In the genomic region with DNA sequence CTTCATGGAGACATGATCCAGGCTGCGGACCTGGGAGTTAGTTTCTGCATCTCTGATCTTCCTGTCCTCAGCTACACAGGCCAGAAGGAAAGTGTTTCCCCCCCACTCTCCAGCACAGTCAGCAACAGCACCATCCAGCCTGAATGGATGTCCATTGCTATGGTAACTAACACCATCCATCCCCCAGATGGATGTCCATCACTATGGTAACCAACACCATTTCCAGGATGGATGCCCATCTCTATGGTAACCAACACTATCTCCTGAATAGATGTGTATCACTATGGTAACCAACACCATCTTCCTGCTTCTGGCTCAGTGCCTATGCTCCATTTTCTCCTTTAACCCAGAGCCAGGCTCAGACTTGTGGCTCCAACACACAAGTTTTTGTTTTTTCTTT, we compare ENCODE assay signal across 12 mouse cellular contexts.
DNase-seq lines count a peak whose midpoint lies in the region; ATAC-seq lines count a peak whose summit lies in the region.
"Had no signal": no experiment of that assay in that cellular context is flagged by ENCODE, and none has a peak within 500 bp of the region (broad histone marks: within the 10 kb centered on the region; RNA-seq: fewer than 3 reads in every experiment).

No protein-coding gene starts in this region.

- no peak overlapping the region for H3K4me3 ChIP-seq in hindbrain, embryonic 14.5 days (replicated peaks; ENCODE audit: low read length)
- H3K4me3 ChIP-seq in midbrain, embryonic 13.5 days (replicated peaks) = no peak overlapping the region

- DNase-seq in embryo, embryonic 10 days (ENCODE audit: low spot score) = peak; percentile 61
- no peak for DNase-seq in embryo, embryonic 9.5 days (ENCODE audit: extremely low spot score)
- peak; percentile 80 for DNase-seq in brain, adult 2 months (ENCODE audit: low read depth, low spot score)
- DNase-seq in hindbrain, embryonic 14.5 days (ENCODE audit: low spot score) = peak; percentile 68
- DNase-seq in lung, postnatal 36 days = no peak
- DNase-seq in adipocyte (ENCODE audit: low spot score) = no peak
- DNase-seq: adrenal gland, postnatal 14 days; cerebellum, postnatal 36 days had no signal

- WGBS in hindbrain, embryonic 14.5 days = 85% methylated on average over 1 of the region's 1 CpGs
- WGBS in midbrain, embryonic 13.5 days = 72% methylated on average over 1 of the region's 1 CpGs

- H3K4me1 ChIP-seq in hindbrain, embryonic 14.5 days (replicated peaks; ENCODE audit: control insufficient read depth, insufficient read depth, low read length) = peaks cover 5% of the 10 kb centered on the region; the same call in 1 of the 2 replicates
- H3K4me1 ChIP-seq in midbrain, embryonic 13.5 days (replicated peaks) = peaks cover 6% of the 10 kb centered on the region

- no peak overlapping the region for H3K27ac ChIP-seq in hindbrain, embryonic 14.5 days
- no peak overlapping the region for H3K27ac ChIP-seq in midbrain, embryonic 13.5 days
- H3K27ac ChIP-seq: kidney, postnatal 0 days; macrophage had no signal

- H3K36me3 ChIP-seq in hindbrain, embryonic 14.5 days (replicated peaks; ENCODE audit: control insufficient read depth, insufficient read depth) = no peaks in the 10 kb centered on the region
- H3K36me3 ChIP-seq in midbrain, embryonic 13.5 days = no peaks in the 10 kb centered on the region

- H3K9me3 ChIP-seq in hindbrain, embryonic 14.5 days (ENCODE audit: control insufficient read depth, low read length) = no peaks in the 10 kb centered on the region
- H3K9me3 ChIP-seq in midbrain, embryonic 13.5 days = no peaks in the 10 kb centered on the region

- ATAC-seq in hindbrain, embryonic 14.5 days (ENCODE audit: low FRiP score) = peak; percentile 84
- ATAC-seq in midbrain, embryonic 13.5 days = peak; percentile 82
- no peak for ATAC-seq in erythroblast, adult 5-6 weeks (replicated peaks; ENCODE audit: low FRiP score, poor library complexity, severe bottlenecking)

- H3K9ac ChIP-seq in hindbrain, embryonic 14.5 days = no peak overlapping the region
- H3K9ac ChIP-seq in midbrain, embryonic 13.5 days (replicated peaks) = no peak overlapping the region

- no peaks in the 10 kb centered on the region for H3K27me3 ChIP-seq in hindbrain, embryonic 14.5 days (ENCODE audit: control insufficient read depth, insufficient read depth, low read length)
- no peaks in the 10 kb centered on the region for H3K27me3 ChIP-seq in midbrain, embryonic 13.5 days

- no peak overlapping the region for H3K4me2 ChIP-seq in hindbrain, embryonic 14.5 days (replicated peaks)
- H3K4me2 ChIP-seq in midbrain, embryonic 13.5 days (replicated peaks) = no peak overlapping the region

Comparison
In these comparisons a context has a peak if more than half of its experiments do, and no peak if none do; other contexts are left out.
1. DNase-seq: peak in embryo, embryonic 10 days (single experiment), brain, adult 2 months (single experiment) and hindbrain, embryonic 14.5 days (single experiment); none in embryo, embryonic 9.5 days (single experiment), lung, postnatal 36 days (single experiment) and adipocyte (single experiment).